Mouse (Mus musculus) CH12.LX (cell line): ENCODE measurements around the gene Myo10. TPM values are rescaled to one million over a fixed set of nuclear protein-coding genes. Genes with fewer than 3 reads are reported as not detected.

Experiments
- DNase-seq: peaks from one replicate; pipeline ENCODE4 v3.0.0-alpha.2; 2013; ENCODE audit errors: extremely low read depth
- H3K27ac ChIP-seq: 2 replicates; pipeline ENCODE4 v1.5.1; 2012; ENCODE audit warnings: low read depth, mild to moderate bottlenecking, control low read depth, moderate library complexity; ENCODE audit not compliant: insufficient read depth
- H3K27me3 ChIP-seq: replicated peaks from 2 replicates; pipeline ENCODE3; 2012; ENCODE audit warnings: inconsistent platforms
- H3K36me3 ChIP-seq, 2 experiments: replicated peaks in 1 of 2; 2 replicates each; pipeline versions ENCODE3 to v1.6.1; 2012; ENCODE audit warnings: inconsistent platforms in 1 of 2, low read length in 1 of 2, mild to moderate bottlenecking in 1 of 2, mixed read lengths in 1 of 2, moderate library complexity in 1 of 2; ENCODE audit not compliant: control insufficient read depth in 1 of 2, insufficient read depth in 1 of 2
- H3K4me1 ChIP-seq, 2 experiments: 2 replicates each; pipeline ENCODE4 v1.6.1; 2012; ENCODE audit warnings: inconsistent platforms in 1 of 2, moderate library complexity in 1 of 2; ENCODE audit not compliant: insufficient read depth in 2 of 2, control insufficient read depth in 1 of 2
- H3K4me2 ChIP-seq: 2 replicates; pipeline ENCODE4 v1.6.1; 2012; ENCODE audit warnings: low read depth, mild to moderate bottlenecking, control low read depth; ENCODE audit not compliant: poor library complexity, insufficient read depth, severe bottlenecking
- H3K4me3 ChIP-seq, 3 experiments: fragments of 150-350 bp in 1 of 3; sonication (generic) in 1 of 3; replicated peaks in 1 of 3; 2 replicates each; pipeline versions ENCODE3 to v1.5.1; 2011 to 2012; ENCODE audit warnings: low read depth in 2 of 3, low read length in 2 of 3, mild to moderate bottlenecking in 2 of 3, moderate library complexity in 2 of 3, control low read depth in 1 of 3, improper control_type of control experiment in 1 of 3, inconsistent platforms in 1 of 3, mixed read lengths in 1 of 3; ENCODE audit not compliant: poor library complexity in 1 of 3
- H3K79me2 ChIP-seq: replicated peaks from 2 replicates; pipeline ENCODE4 v1.6.1; 2012; ENCODE audit warnings: mild to moderate bottlenecking, moderate library complexity; ENCODE audit not compliant: control insufficient read depth, poor library complexity, insufficient read depth, severe bottlenecking; ENCODE audit errors: extremely low read depth
- H3K9ac ChIP-seq: 2 replicates; pipeline ENCODE4 v1.6.1; 2012; ENCODE audit warnings: low read depth, mild to moderate bottlenecking, control low read depth, moderate library complexity; ENCODE audit not compliant: insufficient read depth
- H3K9me3 ChIP-seq: replicated peaks from 2 replicates; pipeline ENCODE3; 2012; ENCODE audit warnings: low read length, inconsistent platforms, mixed read lengths
- CHD2 ChIP-seq: IDR thresholded peaks from 2 replicates; pipeline ENCODE4 v1.6.1; 2011; ENCODE audit warnings: low read length, improper control_type of control experiment
- E2F4 ChIP-seq: IDR thresholded peaks from 2 replicates; pipeline ENCODE4 v1.6.1; 2011; ENCODE audit warnings: low read depth, low read length, improper control_type of control experiment; ENCODE audit not compliant: insufficient replicate concordance
- ELF1 ChIP-seq: IDR thresholded peaks from 2 replicates; pipeline ENCODE4 v1.6.1; 2014; ENCODE audit warnings: low read depth, mild to moderate bottlenecking, inconsistent platforms, low read length, improper control_type of control experiment
- KAT2A ChIP-seq: IDR thresholded peaks from 2 replicates; pipeline ENCODE4 v1.6.1; 2012; ENCODE audit warnings: low read length, improper control_type of control experiment, inconsistent platforms; ENCODE audit not compliant: insufficient replicate concordance
- MAFK ChIP-seq: IDR thresholded peaks from 2 replicates; pipeline ENCODE4 v1.6.1; 2011; ENCODE audit warnings: low read length, improper control_type of control experiment; ENCODE audit not compliant: insufficient replicate concordance
- MAX ChIP-seq: IDR thresholded peaks from 2 replicates; pipeline ENCODE4 v1.6.1; 2011; ENCODE audit warnings: low read length, improper control_type of control experiment
- MEF2A ChIP-seq: IDR thresholded peaks from 2 replicates; pipeline ENCODE4 v1.6.1; 2014; ENCODE audit warnings: low read depth, mild to moderate bottlenecking, inconsistent platforms, low read length, improper control_type of control experiment, borderline replicate concordance
- NRF1 ChIP-seq: IDR thresholded peaks from 2 replicates; pipeline ENCODE4 v1.6.1; 2014; ENCODE audit warnings: low read depth, mild to moderate bottlenecking, inconsistent platforms, low read length, improper control_type of control experiment, moderate library complexity
- RAD21 ChIP-seq: IDR thresholded peaks from 2 replicates; pipeline ENCODE4 v1.6.1; 2011; ENCODE audit warnings: low read depth, mild to moderate bottlenecking, low read length, improper control_type of control experiment, moderate library complexity
- SIN3A ChIP-seq: IDR thresholded peaks from 2 replicates; pipeline ENCODE4 v1.6.1; 2012; ENCODE audit warnings: low read length, improper control_type of control experiment, inconsistent platforms
- SMC3 ChIP-seq: IDR thresholded peaks from 2 replicates; pipeline ENCODE4 v1.6.1; 2011; ENCODE audit warnings: low read depth, low read length, improper control_type of control experiment
- TBP ChIP-seq: conservative IDR thresholded peaks from 2 replicates; pipeline ENCODE4 v1.6.1; 2011; ENCODE audit warnings: low read depth, low read length, improper control_type of control experiment
- TCF12 ChIP-seq: IDR thresholded peaks from 2 replicates; pipeline ENCODE4 v1.6.1; 2014; ENCODE audit warnings: low read depth, mild to moderate bottlenecking, inconsistent platforms, low read length, improper control_type of control experiment
- ZC3H11A ChIP-seq: IDR thresholded peaks from 2 replicates; pipeline ENCODE4 v1.6.1; 2012; ENCODE audit warnings: low read depth, mild to moderate bottlenecking, inconsistent platforms, low read length, improper control_type of control experiment
- ZKSCAN1 ChIP-seq: IDR thresholded peaks from 2 replicates; pipeline ENCODE4 v1.6.1; 2012; ENCODE audit warnings: low read depth, inconsistent platforms, low read length, improper control_type of control experiment, borderline replicate concordance
- ZMIZ1 ChIP-seq: IDR thresholded peaks from 2 replicates; pipeline ENCODE4 v1.6.1; 2012; ENCODE audit warnings: low read depth, mild to moderate bottlenecking, inconsistent platforms, low read length, improper control_type of control experiment
- dilution Hi-C: fragments of 300-500 bp; cut with MboI; formaldehyde crosslinking; loops from 2 replicates; pipeline ENCODE4 v1.14.3; 2020; ENCODE audit warnings: low sequenced_read_pairs; ENCODE audit not compliant: extremely low pct_unique_long_range_greater_than_20kb, extremely low pct_ligation_motif_present
- in situ Hi-C: fragments of 300-500 bp; cut with MboI; formaldehyde crosslinking; loops from 3 replicates; pipeline ENCODE4 v1.14.3; 2019; ENCODE audit warnings: low sequenced_read_pairs, low pct_ligation_motif_present, low pct_unique_long_range_greater_than_20kb, mixed read lengths
- polyA plus RNA-seq: library from polyadenylated mRNA; unstranded; fragments of >175 nt; gene quantifications from 2 replicates; pipeline ENCODE4 v1.2.1, GENCODE M21; 2012; ENCODE audit warnings: low read depth; ENCODE audit not compliant: insufficient read length
- total RNA-seq, 2 experiments: library from RNA; depleted of rRNA; stranded (reverse); fragments of 300-350 nt in 1 of 2; fragments of >200 nt in 1 of 2; gene quantifications; 2 replicates each; pipeline ENCODE4 v1.2.3; 2012 to 2014

Myo10 gene
- total and polyA plus RNA-seq, 3 experiments: 6.4 to 13.6 (median 8.6) TPM

- in situ Hi-C loops (no loop called here), dilution Hi-C loops (no loop called here)
- Histone ChIP-seq H3K27me3 (no peaks in the 10 kb centered on the region), H3K9me3 (no peaks in the 10 kb centered on the region), H3K79me2 (no peaks in the 10 kb centered on the region), H3K27ac (no peak overlapping the region), H3K9ac (no peak overlapping the region), H3K36me3 (peaks cover 5 to 94% of the 10 kb centered on the region in 2 experiments), H3K4me1 (peaks cover 0 to 61% of the 10 kb centered on the region in 2 experiments), H3K4me3 (no peak overlapping the region), H3K4me2 (no peak overlapping the region)
- no peak for DNase-seq
- TF ChIP-seq CHD2 (no peak), KAT2A (no peak), SMC3 (no peak), TBP (no peak), ZC3H11A (no peak)
These were observed 165.1 kb downstream of the Myo10 start for GRCm38 (mm10) chr15:25787406-25787805.

DNA sequence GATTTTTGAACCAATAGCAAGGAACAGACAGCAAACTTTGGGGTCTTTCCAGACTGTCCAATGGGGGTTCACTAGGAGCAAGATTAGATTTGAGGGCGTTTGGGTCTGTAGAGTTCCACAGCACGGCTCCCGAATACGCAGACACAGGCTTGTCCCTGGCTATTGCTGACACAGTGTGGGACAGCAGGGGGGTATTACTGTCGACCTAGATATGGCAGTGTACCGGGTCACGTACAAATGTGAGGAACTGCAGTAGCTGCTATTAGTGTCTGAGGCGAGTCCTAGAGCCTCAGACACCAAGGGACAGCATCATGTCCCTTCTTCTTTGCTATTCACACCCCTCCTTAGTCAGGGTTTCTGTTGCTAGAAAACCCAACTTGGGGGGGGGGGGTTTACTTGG lies 165.6 kb downstream of the Myo10 start:
- peaks cover 0 to 63% of the 10 kb centered on the region in 2 experiments for H3K4me1 ChIP-seq
- peaks cover 5 to 95% of the 10 kb centered on the region in 2 experiments for H3K36me3 ChIP-seq
- H3K9me3 ChIP-seq: no peaks in the 10 kb centered on the region
- in situ Hi-C loops (no loop called here), dilution Hi-C loops (no loop called here)
- H3K27me3 ChIP-seq: no peaks in the 10 kb centered on the region
- no peak overlapping the region for H3K4me3 ChIP-seq
- H3K27ac ChIP-seq: no peak overlapping the region
- no peak overlapping the region for H3K4me2 ChIP-seq
- TF ChIP-seq MEF2A (no peak), MAFK (no peak), ZMIZ1 (no peak), MAX (no peak), NRF1 (no peak)
- no peak for DNase-seq
- H3K9ac ChIP-seq: no peak overlapping the region
- H3K79me2 ChIP-seq: no peaks in the 10 kb centered on the region

- Histone ChIP-seq H3K4me1 (peaks cover 0 to 57% of the 10 kb centered on the region in 2 experiments; a peak in 3 of 4 replicates), H3K27ac (no peak overlapping the region), H3K4me2 (no peak overlapping the region), H3K79me2 (no peaks in the 10 kb centered on the region), H3K36me3 (peaks cover 5 to 95% of the 10 kb centered on the region in 2 experiments), H3K9me3 (no peaks in the 10 kb centered on the region), H3K4me3 (no peak overlapping the region), H3K9ac (no peak overlapping the region), H3K27me3 (no peaks in the 10 kb centered on the region)
- no peak for DNase-seq
- in situ Hi-C loops (no loop called here), dilution Hi-C loops (no loop called here)
- TF ChIP-seq ZKSCAN1: no peak
- no peak for TF ChIP-seq SMC3
- no peak for TF ChIP-seq SIN3A
- TF ChIP-seq ELF1: no peak
- TF ChIP-seq ZMIZ1: no peak
- TF ChIP-seq MAX: no peak
- no peak for TF ChIP-seq TCF12
- no peak for TF ChIP-seq E2F4
- TF ChIP-seq RAD21: no peak
These were observed 166.2 kb downstream of the Myo10 start for GRCm38 (mm10) chr15:25788565-25788964.
